Mouse (Mus musculus) bone marrow macrophage, adult 2 months (primary cell): ENCODE measurements around the gene Mmp17. TPM values are rescaled to one million over a fixed set of nuclear protein-coding genes. Genes with fewer than 3 reads are reported as not detected.

ENCODE experiments used
- H3K27ac ChIP-seq: 2 replicates; pipeline ENCODE4 v1.5.1; 2012; ENCODE audit warnings: low read depth, low read length; ENCODE audit not compliant: insufficient read depth
- H3K4me1 ChIP-seq: 2 replicates; pipeline ENCODE4 v1.6.1; 2012; ENCODE audit warnings: low read length; ENCODE audit not compliant: control insufficient read depth, insufficient read depth
- H3K4me3 ChIP-seq: 2 replicates; pipeline ENCODE4 v1.5.1; 2012; ENCODE audit warnings: mild to moderate bottlenecking, low read length, moderate library complexity; ENCODE audit not compliant: insufficient read depth
- CTCF ChIP-seq: IDR thresholded peaks from 2 replicates; pipeline ENCODE4 v1.5.1; 2012; ENCODE audit warnings: low read depth, mild to moderate bottlenecking, low read length, moderate library complexity
- POLR2A ChIP-seq: IDR thresholded peaks from 2 replicates; pipeline ENCODE4 v1.6.1; 2012; ENCODE audit warnings: mild to moderate bottlenecking, low read depth, low read length, borderline replicate concordance
- polyA plus RNA-seq: library from polyadenylated mRNA; stranded (reverse); fragments of >200 nt; gene quantifications from 2 replicates; pipeline ENCODE4 v1.2.4, GENCODE M21; 2012; ENCODE audit not compliant: missing spikeins, insufficient read depth, insufficient read length

The Mmp17 gene
- polyA plus RNA-seq, 1 experiment, result 0.08 TPM

DNA sequence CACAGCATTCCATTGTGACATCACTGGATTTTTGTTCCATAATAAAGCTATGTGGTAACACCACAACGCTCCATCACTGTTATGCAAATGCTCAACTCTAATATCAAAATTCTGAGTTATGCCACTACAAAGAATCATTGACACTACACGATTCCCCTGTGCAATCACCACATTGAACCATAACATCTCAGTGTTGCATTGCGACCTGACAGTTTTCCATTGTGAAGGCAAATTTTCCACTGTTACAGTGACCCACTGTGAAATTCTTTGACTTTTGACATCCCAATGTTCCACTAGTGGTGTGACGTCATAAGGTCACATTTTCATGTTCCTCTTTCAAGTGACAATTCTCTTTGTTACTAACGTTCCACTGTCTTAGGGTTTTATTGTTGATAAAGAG is 66.9 kb downstream of the Mmp17 start:
- Histone ChIP-seq H3K27ac (no peak overlapping the region), H3K4me3 (no peak overlapping the region), H3K4me1 (peaks cover 3% of the 10 kb centered on the region; the same call in 1 of the 2 replicates)
- TF ChIP-seq CTCF, result no peak
- no peak for TF ChIP-seq POLR2A

DNA sequence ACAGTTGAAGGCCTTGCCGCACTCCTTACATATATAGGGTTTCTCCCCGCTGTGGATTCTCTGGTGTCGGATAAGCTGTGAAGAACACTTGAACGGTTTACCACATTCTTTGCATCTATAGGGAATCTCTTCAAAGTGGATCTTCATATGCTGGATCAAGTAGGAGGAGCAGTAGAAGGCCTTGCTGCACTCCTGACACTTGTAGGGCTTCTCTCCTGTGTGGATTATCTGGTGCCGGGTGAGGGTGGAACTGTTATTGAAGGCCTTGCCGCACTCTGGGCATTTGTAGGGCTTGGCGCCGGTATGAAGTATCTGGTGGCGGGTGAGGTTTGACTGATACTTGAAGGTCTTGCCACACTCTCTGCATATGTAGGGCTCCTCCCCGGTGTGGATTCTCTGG is 73.0 kb downstream of the Mmp17 start:
- TF ChIP-seq POLR2A (no peak), CTCF (no peak)
- no peaks in the 10 kb centered on the region for H3K4me1 ChIP-seq
- H3K4me3 ChIP-seq, result no peak overlapping the region
- no peak overlapping the region for H3K27ac ChIP-seq

DNA sequence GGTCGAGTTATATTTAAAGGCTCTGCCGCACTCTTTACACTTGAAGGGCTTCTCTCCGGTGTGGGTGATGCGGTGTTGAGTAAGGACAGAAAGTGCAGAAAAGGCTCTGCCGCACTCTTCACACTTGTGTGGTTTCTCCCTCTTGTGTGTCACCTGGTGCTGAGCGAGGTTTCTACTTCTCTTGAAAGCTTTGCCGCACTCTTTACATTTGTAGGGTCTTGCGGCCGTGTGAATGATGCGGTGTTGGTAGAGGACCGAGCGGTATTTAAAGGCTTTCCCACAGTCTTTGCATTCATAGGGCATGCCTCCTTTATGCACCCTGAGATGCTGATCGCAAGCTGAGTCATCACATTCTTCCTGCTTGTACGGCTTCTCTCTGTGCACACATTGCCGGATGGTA is 74.0 kb downstream of the Mmp17 start:
- Histone ChIP-seq H3K4me1 (no peaks in the 10 kb centered on the region), H3K4me3 (no peak overlapping the region), H3K27ac (no peak overlapping the region)
- TF ChIP-seq POLR2A (no peak), CTCF (no peak)

Other genes with a start within 250 kb of the Mmp17 start
- gene Sfswap, start 82.9 kb upstream of the Mmp17 start, polyA plus RNA-seq, result 56.1 and 61.8 TPM in 2 replicates
- gene Zfp11, start 85.9 kb downstream of the Mmp17 start, polyA plus RNA-seq, result 2.4 TPM in 2 replicates
- gene Sept14, start 124.3 kb downstream of the Mmp17 start, polyA plus RNA-seq, result not detected in 2 replicates
- 72.2 and 75.6 TPM in 2 replicates for gene Mrps17, start 131.3 kb downstream of the Mmp17 start, polyA plus RNA-seq
- gene Nipsnap2, start 140.9 kb downstream of the Mmp17 start, polyA plus RNA-seq, result 42.7 and 46.1 TPM in 2 replicates
- 7.5 and 7.9 TPM in 2 replicates for gene Psph, start 203.3 kb downstream of the Mmp17 start, polyA plus RNA-seq